Mouse (Mus musculus) heart, embryonic 11.5 days (tissue): ENCODE data around the gene Sergef. TPM values are rescaled to one million over a fixed set of nuclear protein-coding genes. Genes with fewer than 3 reads are reported as not detected.
A peak's percentile ranks its signal among the peaks of the same experiment; 100 is the strongest.

ENCODE experiments used
- ATAC-seq: fragments of 200-750 bp; cut with Nextera tagmentation; replicated peaks from 2 replicates; pipeline ENCODE4 v1.8.0; 2017; ENCODE audit warnings: moderate library complexity; ENCODE audit not compliant: insufficient number of reproducible peaks, low FRiP score, low TSS enrichment
- H3K27ac ChIP-seq: fragments of 300-500 bp; sonication (generic); 2 replicates; pipeline ENCODE4 v1.5.1; 2014; ENCODE audit warnings: mild to moderate bottlenecking, low read depth, low read length
- H3K27me3 ChIP-seq: fragments of 300-500 bp; sonication (generic); 2 replicates; pipeline ENCODE4 v1.6.1; 2014; ENCODE audit warnings: mild to moderate bottlenecking, low read length, mixed read lengths; ENCODE audit not compliant: control insufficient read depth, insufficient read depth
- H3K36me3 ChIP-seq: fragments of 300-500 bp; sonication (generic); 2 replicates; pipeline ENCODE4 v1.6.1; 2014; ENCODE audit warnings: mild to moderate bottlenecking, low read length, moderate library complexity, mixed read lengths; ENCODE audit not compliant: control insufficient read depth, insufficient read depth
- H3K4me1 ChIP-seq: fragments of 300-500 bp; sonication (generic); 2 replicates; pipeline ENCODE4 v1.6.1; 2014; ENCODE audit warnings: low read length; ENCODE audit not compliant: control insufficient read depth, insufficient read depth
- H3K4me2 ChIP-seq: fragments of 300-500 bp; sonication (generic); 2 replicates; pipeline ENCODE4 v1.6.1; 2014; ENCODE audit warnings: mild to moderate bottlenecking, moderate library complexity
- H3K4me3 ChIP-seq: fragments of 300-500 bp; sonication (generic); 2 replicates; pipeline ENCODE4 v1.5.1; 2014; ENCODE audit warnings: low read depth, low read length
- H3K9ac ChIP-seq: fragments of 300-500 bp; sonication (generic); 2 replicates; pipeline ENCODE4 v1.6.1; 2014; ENCODE audit warnings: mild to moderate bottlenecking, low read depth, low read length, moderate library complexity
- H3K9me3 ChIP-seq: fragments of 300-500 bp; sonication (generic); replicated peaks from 2 replicates; pipeline ENCODE4 v1.6.1; 2016; ENCODE audit warnings: low read length; ENCODE audit not compliant: control insufficient read depth
- WGBS: fragments of 180-500 bp; shearing (Covaris S2); extraction: QIAGEN DNeasy Blood & Tissue Kit; methylation state at CpG from one replicate; pipeline ENCODE4 v1.1.7; 2014; ENCODE audit not compliant: insufficient replicate concordance; 5-methylcytosine and 5-hydroxymethylcytosine counted together
- polyA plus RNA-seq: library from polyadenylated mRNA; unstranded; fragments of >200 nt; fragmentation: Nextera tagmentation; extraction: Ambion mirVana; gene quantifications from 2 replicates; pipeline ENCODE4 v1.2.1, GENCODE M21; 2014

Sergef gene
- polyA plus RNA-seq, 1 experiment from 2014 or later, result 11.6 TPM

DNA sequence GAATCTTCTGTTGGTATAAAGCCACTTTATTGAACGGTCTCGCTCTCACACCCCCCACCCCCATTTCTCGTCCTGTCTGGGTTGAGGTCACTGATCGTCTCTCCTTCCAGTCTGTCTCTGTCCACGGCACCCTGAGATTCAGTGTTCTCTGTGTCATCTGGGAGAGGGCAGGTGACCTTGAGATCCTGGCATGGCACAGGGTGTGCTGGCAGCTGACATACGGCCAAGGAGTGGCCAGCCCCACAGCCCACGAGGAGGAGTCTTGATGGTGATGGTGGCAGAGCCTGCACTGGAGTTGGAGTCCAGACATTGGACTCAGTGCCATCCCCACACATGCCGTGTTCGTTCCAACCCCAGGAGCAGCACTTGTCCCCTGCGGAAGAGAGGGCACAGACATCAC lies 196.4 kb downstream of the Sergef start:
- Histone ChIP-seq H3K9ac (no peak overlapping the region), H3K9me3 (no peaks in the 10 kb centered on the region), H3K4me1 (no peaks in the 10 kb centered on the region), H3K27ac (no peak overlapping the region), H3K27me3 (no peaks in the 10 kb centered on the region), H3K4me2 (no peak overlapping the region), H3K4me3 (no peak overlapping the region), H3K36me3 (no peaks in the 10 kb centered on the region)
- WGBS, result 84% methylated on average over 10 of the region's 10 CpGs
- ATAC-seq, result no peak

DNA sequence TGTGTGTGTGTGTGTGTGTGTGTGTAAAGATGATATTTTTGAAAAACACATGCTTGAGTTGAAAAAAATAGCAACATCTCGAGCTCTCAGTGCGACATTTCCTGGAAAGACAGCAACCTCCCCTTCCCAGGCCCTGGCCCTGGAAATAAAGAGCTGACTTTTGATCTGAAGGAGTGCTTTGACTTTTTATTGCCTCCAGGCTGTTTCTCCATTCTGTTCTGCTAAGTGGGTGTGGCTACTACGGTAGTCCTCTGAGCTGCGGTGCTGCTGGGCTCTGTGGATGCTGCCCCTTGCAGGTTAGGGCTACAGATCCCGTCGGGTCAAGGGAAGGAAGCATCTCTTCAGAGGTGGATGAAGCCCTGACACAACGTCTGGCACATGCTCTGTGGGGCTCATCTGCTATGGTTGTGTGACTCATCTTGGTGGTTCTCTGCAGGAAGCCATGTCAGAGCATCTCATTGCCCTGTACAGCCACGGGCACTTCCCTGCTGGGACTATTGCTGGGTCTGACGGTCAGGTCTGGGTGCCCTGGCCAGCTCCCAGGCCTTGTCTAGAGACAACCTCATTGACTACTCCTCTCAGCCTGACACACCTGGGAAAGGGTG lies 201.0 kb downstream of the Sergef start:
- H3K4me2 ChIP-seq, result no peak overlapping the region
- no peak for ATAC-seq
- H3K4me1 ChIP-seq, result no peaks in the 10 kb centered on the region
- no peaks in the 10 kb centered on the region for H3K27me3 ChIP-seq
- H3K4me3 ChIP-seq, result no peak overlapping the region
- 69% methylated on average over 9 of the region's 9 CpGs for WGBS
- no peak overlapping the region for H3K27ac ChIP-seq
- H3K9me3 ChIP-seq, result no peaks in the 10 kb centered on the region
- H3K36me3 ChIP-seq, result no peaks in the 10 kb centered on the region
- H3K9ac ChIP-seq, result no peak overlapping the region

DNA sequence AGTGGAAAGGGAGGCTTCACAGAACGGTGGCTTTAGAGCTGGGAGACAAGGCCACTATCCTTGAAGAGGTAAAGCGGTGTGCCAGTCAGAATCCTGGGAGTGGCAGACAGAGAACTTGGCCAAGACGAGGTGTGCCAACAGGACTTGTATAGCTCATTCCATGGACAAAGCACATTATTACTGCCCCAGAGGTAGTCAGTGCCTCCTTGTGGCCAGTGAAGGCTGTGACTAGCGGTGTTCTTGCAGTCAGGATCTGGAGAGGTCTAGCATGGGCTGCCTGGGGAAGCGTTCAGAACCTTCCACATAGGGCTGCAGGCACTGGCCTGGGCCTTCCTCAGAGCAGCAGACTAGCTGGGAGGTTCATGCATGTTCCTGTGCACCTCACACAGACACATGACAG lies 203.8 kb downstream of the Sergef start:
- ATAC-seq, result no peak
- Histone ChIP-seq H3K9ac (no peak overlapping the region), H3K4me3 (no peak overlapping the region), H3K4me1 (no peaks in the 10 kb centered on the region), H3K27ac (no peak overlapping the region), H3K36me3 (no peaks in the 10 kb centered on the region), H3K27me3 (no peaks in the 10 kb centered on the region), H3K4me2 (no peak overlapping the region), H3K9me3 (no peaks in the 10 kb centered on the region)
- WGBS, result 90% methylated on average over 5 of the region's 5 CpGs

DNA sequence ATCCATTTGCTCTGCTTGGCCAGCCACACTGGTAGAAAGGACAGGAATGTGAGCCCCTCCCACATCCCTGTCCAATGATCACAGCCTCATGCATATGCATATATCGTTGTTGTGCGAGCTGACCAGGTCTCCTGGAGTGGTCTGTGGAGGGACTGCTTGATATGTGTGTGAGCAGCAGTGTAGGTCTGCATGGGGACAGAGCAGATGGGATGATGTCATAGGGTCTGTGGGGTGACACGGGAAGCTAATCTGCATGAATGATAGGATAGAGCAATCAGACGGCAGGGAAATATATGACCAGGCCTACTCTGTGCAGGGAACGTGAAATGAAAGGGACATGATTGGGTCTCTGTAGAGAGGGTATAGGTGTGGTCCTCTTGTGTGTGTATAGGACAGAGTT lies 205.7 kb downstream of the Sergef start:
- Histone ChIP-seq H3K4me1 (no peaks in the 10 kb centered on the region), H3K4me2 (no peak overlapping the region), H3K27ac (no peak overlapping the region), H3K4me3 (no peak overlapping the region), H3K27me3 (no peaks in the 10 kb centered on the region), H3K9ac (no peak overlapping the region), H3K9me3 (no peaks in the 10 kb centered on the region), H3K36me3 (no peaks in the 10 kb centered on the region)
- 59% methylated on average over 5 of the region's 5 CpGs for WGBS
- ATAC-seq, result 0 out of 2 replicates have a peak, but pooled peaks have one; percentile 2

DNA sequence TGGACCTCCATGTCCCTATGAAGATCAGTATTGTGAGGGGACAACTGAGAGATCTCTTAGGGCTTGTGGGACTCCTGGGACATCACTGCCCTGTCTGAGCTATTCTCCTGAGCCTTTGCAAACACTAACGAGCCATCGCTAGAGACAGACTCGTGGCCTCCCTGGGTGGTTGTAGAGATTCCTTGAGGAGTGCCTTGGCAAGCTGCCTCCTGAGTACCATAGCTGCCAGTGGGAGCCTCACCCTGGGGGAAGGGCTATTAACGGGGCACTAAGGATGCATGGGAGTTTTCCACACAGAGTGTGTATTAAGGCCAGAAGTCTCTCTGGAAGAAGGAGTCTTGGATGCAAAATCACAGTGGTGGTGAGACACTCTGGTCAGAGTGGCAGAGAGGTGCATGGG lies 214.6 kb downstream of the Sergef start:
- WGBS, result 71% methylated on average over 4 of the region's 4 CpGs
- Histone ChIP-seq H3K4me2 (no peak overlapping the region), H3K27me3 (peaks cover 5% of the 10 kb centered on the region; the same call in 1 of the 2 replicates), H3K9ac (no peak overlapping the region), H3K36me3 (no peaks in the 10 kb centered on the region), H3K4me3 (no peak overlapping the region), H3K27ac (no peak overlapping the region), H3K9me3 (no peaks in the 10 kb centered on the region), H3K4me1 (no peaks in the 10 kb centered on the region)
- ATAC-seq, result no peak

DNA sequence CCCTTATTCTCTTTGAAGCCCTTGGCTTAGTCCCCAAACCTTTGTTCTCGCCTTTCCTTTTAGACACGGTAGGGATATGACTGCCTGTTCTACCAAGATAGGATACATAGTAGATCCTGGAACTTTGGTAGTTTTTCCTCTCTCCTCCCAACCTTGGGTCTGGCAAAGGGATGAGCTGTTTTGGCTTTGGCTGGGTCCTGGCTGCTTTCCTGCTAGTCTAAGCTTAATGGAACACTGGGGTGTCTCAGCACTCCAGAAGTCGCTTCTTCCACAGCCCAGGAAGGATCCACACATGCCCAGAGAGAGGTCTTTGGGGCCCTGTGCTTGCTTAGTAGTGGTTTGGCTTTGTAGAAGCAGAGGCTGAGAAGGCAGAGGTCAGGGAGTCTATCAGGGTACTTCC lies 215.7 kb downstream of the Sergef start:
- Histone ChIP-seq H3K36me3 (no peaks in the 10 kb centered on the region), H3K4me1 (no peaks in the 10 kb centered on the region), H3K27me3 (peaks cover 5% of the 10 kb centered on the region; the same call in 1 of the 2 replicates), H3K9me3 (no peaks in the 10 kb centered on the region), H3K9ac (no peak overlapping the region), H3K4me3 (no peak overlapping the region), H3K27ac (no peak overlapping the region), H3K4me2 (no peak overlapping the region)
- ATAC-seq, result no peak
- WGBS, result 55% methylated on average over 3 of the region's 3 CpGs

DNA sequence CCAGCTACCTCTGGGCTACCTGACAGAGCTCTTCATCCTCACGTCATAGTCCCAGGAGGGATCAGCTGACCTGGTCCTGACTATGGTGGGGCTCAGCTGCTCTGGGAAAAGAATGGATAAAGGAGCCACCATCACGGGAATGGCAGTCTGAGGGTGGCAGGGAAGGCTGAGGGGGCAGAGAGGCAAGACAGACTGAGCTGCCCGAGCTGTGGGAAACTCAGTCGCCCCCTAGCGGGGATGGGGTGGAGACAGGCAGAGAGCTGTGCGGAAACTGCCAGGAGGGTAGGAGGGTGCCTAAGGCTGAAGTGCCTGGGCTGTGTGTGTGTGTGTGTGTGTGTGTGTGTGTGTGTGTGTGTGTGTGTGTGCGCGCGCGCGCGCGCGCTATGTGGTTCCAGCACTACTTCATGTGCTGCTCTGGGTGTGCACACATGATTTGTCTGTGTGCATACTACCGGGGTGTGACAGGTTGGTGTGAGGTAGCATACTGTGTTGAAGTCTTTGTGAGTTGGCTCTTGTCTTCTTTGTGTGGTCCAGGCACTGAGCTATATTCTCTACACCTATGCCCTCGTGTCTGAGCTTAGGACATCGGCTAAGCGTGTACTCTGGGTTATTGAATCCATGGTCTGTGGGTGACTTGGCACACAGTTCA lies 216.7 kb downstream of the Sergef start:
- no peak overlapping the region for H3K4me2 ChIP-seq
- 57% methylated on average over 18 of the region's 18 CpGs for WGBS
- ATAC-seq, result no peak
- no peaks in the 10 kb centered on the region for H3K9me3 ChIP-seq
- no peak overlapping the region for H3K4me3 ChIP-seq
- H3K4me1 ChIP-seq, result no peaks in the 10 kb centered on the region
- H3K36me3 ChIP-seq, result no peaks in the 10 kb centered on the region
- peaks cover 5% of the 10 kb centered on the region; the same call in 1 of the 2 replicates for H3K27me3 ChIP-seq
- H3K9ac ChIP-seq, result no peak overlapping the region
- no peak overlapping the region for H3K27ac ChIP-seq

DNA sequence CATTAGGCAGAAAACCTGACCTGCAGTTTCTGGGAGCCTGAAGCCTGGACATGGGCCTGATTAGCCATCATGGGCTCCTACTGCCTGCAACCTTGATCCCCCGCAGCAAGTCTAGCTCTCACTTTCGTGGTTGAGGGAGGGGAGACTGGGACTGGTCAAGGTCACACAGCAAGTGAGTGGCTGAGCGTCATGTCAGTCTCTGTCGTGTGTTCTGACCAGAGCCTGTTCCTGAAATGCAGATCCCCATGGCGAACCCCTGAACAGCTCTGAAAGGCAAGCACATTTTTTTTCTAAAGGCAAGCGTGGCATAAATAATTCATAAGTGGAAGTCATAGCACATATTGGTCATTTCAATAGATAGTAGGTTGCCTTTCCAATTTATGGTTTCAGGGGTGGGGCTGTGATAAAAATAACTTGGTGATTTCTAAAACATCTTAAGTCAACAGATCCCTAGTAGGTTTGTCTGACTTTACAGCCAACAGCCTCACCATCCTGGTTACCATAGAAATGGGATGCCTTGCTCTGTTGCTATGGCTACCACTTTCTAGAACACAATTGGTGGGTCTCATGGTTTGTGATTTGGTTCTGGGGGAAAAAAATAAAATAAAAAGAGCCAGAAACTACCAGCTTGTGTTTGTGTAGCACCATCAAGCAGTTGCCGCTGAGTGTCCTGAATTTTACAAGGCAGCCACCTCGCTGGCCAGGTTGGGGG lies 217.4 kb downstream of the Sergef start:
- ATAC-seq, result no peak
- no peaks in the 10 kb centered on the region for H3K36me3 ChIP-seq
- H3K4me2 ChIP-seq, result no peak overlapping the region
- H3K4me1 ChIP-seq, result no peaks in the 10 kb centered on the region
- H3K9me3 ChIP-seq, result no peaks in the 10 kb centered on the region
- peaks cover 5% of the 10 kb centered on the region; the same call in 1 of the 2 replicates for H3K27me3 ChIP-seq
- WGBS, result 67% methylated on average over 8 of the region's 8 CpGs
- H3K27ac ChIP-seq, result no peak overlapping the region
- no peak overlapping the region for H3K9ac ChIP-seq
- H3K4me3 ChIP-seq, result no peak overlapping the region
